Mouse (Mus musculus) olfactory bulb, adult 2 months (tissue): Measurements from ENCODE around the gene Afap1l2.

Experiments
- CTCF ChIP-seq: fragments of 200-500 bp; IDR thresholded peaks from 2 replicates; pipeline ENCODE4 v1.5.1; 2012; ENCODE audit warnings: low read depth, mild to moderate bottlenecking, low read length, moderate library complexity; ENCODE audit not compliant: insufficient read depth
- POLR2A ChIP-seq: fragments of 200-500 bp; IDR thresholded peaks from 2 replicates; pipeline ENCODE4 v1.6.1; 2012; ENCODE audit warnings: mild to moderate bottlenecking, low read depth, low read length, moderate library complexity; ENCODE audit not compliant: insufficient read depth

DNA sequence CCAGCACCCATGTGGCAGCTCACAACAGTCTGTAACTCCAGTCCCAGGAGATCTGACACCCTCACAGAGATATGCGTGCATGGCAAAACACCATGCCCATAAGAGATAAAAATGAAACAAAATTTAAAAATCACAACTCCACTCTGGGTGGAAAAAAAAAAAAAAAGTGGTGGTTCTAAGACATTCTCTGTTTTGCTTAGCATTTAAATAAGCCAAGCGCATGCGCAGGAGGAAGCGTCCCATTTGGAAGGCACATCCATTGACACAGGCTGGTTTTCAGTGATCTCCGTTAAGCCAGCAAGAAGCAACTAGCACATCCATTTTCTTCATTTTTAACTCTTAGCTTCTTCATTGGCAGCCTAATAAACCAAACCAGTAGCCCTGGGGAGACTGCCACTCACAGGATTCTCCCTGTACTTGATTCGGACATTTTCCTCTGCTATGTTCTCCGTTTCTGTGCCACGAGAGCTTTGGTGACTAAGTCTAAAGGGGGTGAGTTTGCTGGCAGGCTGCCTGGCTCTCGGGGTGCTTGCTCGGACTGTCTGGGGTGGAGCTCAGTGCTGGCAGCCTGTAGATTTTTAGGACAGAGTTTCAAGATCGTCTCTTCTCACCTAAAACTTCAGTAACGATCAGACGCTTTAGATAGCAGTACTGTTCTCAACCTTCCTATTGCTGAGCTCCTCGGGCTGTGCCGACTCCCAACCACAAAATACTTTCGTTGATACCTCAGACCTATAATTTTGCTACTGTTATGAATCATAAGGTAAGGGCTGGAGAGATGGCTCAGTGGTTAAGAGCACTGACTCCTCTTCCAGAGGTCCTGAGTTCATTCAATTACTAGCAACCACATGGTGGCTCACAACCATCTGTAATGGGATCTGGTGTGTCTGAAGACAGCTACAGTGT lies 47.4 kb upstream of the Afap1l2 start:
- TF ChIP-seq POLR2A (no peak), CTCF (no peak)
